In the genomic region with DNA sequence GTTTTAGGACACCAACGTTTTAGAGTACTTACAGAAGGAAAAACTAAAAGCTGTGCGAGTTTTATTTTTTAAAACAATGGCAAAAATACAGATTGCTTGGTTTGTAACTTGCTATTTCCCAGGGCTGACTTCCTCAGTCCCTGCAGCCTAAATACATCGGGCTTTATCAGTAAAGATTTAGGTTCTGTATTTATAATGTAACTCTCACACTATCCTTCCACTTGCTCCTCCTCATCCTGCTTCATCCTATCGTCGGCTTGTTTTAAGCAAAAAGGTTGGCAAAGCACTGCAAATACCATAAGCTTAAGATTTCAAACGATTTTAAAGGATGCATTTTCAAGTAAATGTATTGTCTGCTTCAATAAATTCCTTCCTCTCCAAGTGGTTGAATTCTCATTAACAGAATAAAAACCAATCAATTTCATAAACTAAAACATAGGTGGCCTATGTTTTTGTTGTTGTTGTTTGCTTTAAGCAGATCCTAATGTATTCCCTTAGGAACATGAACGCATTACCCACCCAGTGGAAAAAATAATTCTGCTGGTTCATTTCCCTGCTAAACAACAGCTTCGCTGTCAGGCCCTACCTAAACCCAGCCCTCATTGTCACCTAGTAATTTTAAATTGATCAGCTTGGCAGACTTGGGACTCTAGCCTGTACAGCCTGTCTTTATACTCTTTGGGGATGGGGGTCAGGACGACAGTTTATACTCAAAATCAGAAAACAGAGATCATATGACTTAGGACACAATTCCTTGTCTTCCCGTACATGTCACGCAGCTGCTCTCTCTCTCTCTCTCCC, we compare ENCODE assay signal across 8 mouse cellular contexts. TPM values are rescaled to one million over a fixed set of nuclear protein-coding genes. Genes with fewer than 3 reads are reported as not detected.
DNase-seq lines count a peak whose midpoint lies in the region; ATAC-seq lines count a peak whose summit lies in the region.

No protein-coding gene starts in this region.

- peak overlapping the region; percentile 88 for H3K4me2 ChIP-seq in liver, embryonic 11.5 days

- H3K4me3 ChIP-seq in erythroblast, embryonic 14.5 days (replicated peaks), result peak overlapping the region; percentile 73
- peak overlapping the region; percentile 93 for H3K4me3 ChIP-seq in forebrain, embryonic 10.5 days
- peak overlapping the region; percentile 91 for H3K4me3 ChIP-seq in liver, embryonic 11.5 days (ENCODE audit: low read depth, low read length)

- H3K4me1 ChIP-seq in erythroblast, embryonic 14.5 days (ENCODE audit: control insufficient read depth), result peaks cover 28% of the 10 kb centered on the region
- peaks cover 44% of the 10 kb centered on the region for H3K4me1 ChIP-seq in forebrain, embryonic 10.5 days
- H3K4me1 ChIP-seq in liver, embryonic 11.5 days (replicated peaks; ENCODE audit: control insufficient read depth, insufficient read depth, low read length), result peaks cover 9% of the 10 kb centered on the region

- no peaks in the 10 kb centered on the region for H3K27me3 ChIP-seq in erythroblast, embryonic 14.5 days (ENCODE audit: control insufficient read depth)
- H3K27me3 ChIP-seq in forebrain, embryonic 10.5 days (ENCODE audit: poor library complexity, severe bottlenecking), result no peaks in the 10 kb centered on the region
- no peaks in the 10 kb centered on the region for H3K27me3 ChIP-seq in liver, embryonic 11.5 days (replicated peaks; ENCODE audit: control insufficient read depth, insufficient read depth, low read length)

- peak; percentile 44 for DNase-seq in 416B (ENCODE audit: low read depth)
- no peak for DNase-seq in forebrain, embryonic 10.5 days (ENCODE audit: extremely low spot score, low spot score)
- DNase-seq in liver, embryonic 11.5 days (ENCODE audit: low spot score), result no peak
- no peak for DNase-seq in frontal cortex, postnatal 10 days (ENCODE audit: low spot score in 2 of 2)
- DNase-seq in thymus, postnatal 14 days, result no peak
- no peak for DNase-seq in cerebellum, adult 11-12 months

- ATAC-seq in erythroblast, adult 5-6 weeks (replicated peaks; ENCODE audit: low FRiP score, poor library complexity, severe bottlenecking), result no peak
- no peak for ATAC-seq in liver, embryonic 11.5 days (replicated peaks; ENCODE audit: low FRiP score)

- H3K9ac ChIP-seq in liver, embryonic 11.5 days (ENCODE audit: low read depth, low read length), result peak overlapping the region; percentile 81

- WGBS in forebrain, embryonic 10.5 days, result 35% methylated on average over 11 of the region's 11 CpGs
- WGBS in liver, embryonic 11.5 days, result 16% methylated on average over 11 of the region's 11 CpGs

- peak overlapping the region; percentile 98 for H3K27ac ChIP-seq in forebrain, embryonic 10.5 days
- peak overlapping the region; percentile 91 for H3K27ac ChIP-seq in liver, embryonic 11.5 days (ENCODE audit: low read depth, low read length)

- no peaks in the 10 kb centered on the region for H3K36me3 ChIP-seq in erythroblast, embryonic 14.5 days (ENCODE audit: control insufficient read depth)
- H3K36me3 ChIP-seq in forebrain, embryonic 10.5 days (replicated peaks), result no peaks in the 10 kb centered on the region
- H3K36me3 ChIP-seq in liver, embryonic 11.5 days (ENCODE audit: control insufficient read depth, insufficient read depth, low read length), result no peaks in the 10 kb centered on the region

- no peaks in the 10 kb centered on the region for H3K9me3 ChIP-seq in erythroblast, embryonic 14.5 days (ENCODE audit: control insufficient read depth, low read length)
- H3K9me3 ChIP-seq in forebrain, embryonic 10.5 days, result no peaks in the 10 kb centered on the region
- H3K9me3 ChIP-seq in liver, embryonic 11.5 days (ENCODE audit: control insufficient read depth, low read length), result no peaks in the 10 kb centered on the region

RNA-seq across cellular contexts. Expression of a gene that starts 1.2 kb away (rescaled TPM):
- 0.03 and 0.07 TPM in 2 replicates for polyA plus RNA-seq in erythroblast, embryonic 14.5 days (2012)
- total RNA-seq in erythroblast, adult 5-6 weeks (2015; ENCODE audit: low replicate concordance), result 11.5 and 22.4 TPM in 2 replicates
- total RNA-seq in erythroblast, adult 5-6 weeks (2017; ENCODE audit: low replicate concordance), result 12.8 and 23.3 TPM in 2 replicates
- 30.7 and 32.2 TPM in 2 replicates for polyA plus RNA-seq in forebrain, embryonic 10.5 days (2016; fragmentation: Nextera tagmentation; extraction: Ambion mirVana)
- polyA plus RNA-seq in liver, embryonic 11.5 days (2014; fragmentation: Nextera tagmentation; extraction: Ambion mirVana), result 17.5 and 18.6 TPM in 2 replicates

RNA-seq across cellular contexts. Expression of a gene that starts 1.8 kb away (rescaled TPM):
- 0.30 and 0.35 TPM in 2 replicates for polyA plus RNA-seq in erythroblast, embryonic 14.5 days (2012)
- 3.1 and 5.0 TPM in 2 replicates for total RNA-seq in erythroblast, adult 5-6 weeks (2015; ENCODE audit: low replicate concordance)
- total RNA-seq in erythroblast, adult 5-6 weeks (2017; ENCODE audit: low replicate concordance), result 6.8 and 9.8 TPM in 2 replicates
- polyA plus RNA-seq in forebrain, embryonic 10.5 days (2016; fragmentation: Nextera tagmentation; extraction: Ambion mirVana), result 17.2 and 18.1 TPM in 2 replicates
- 9.4 and 11.7 TPM in 2 replicates for polyA plus RNA-seq in liver, embryonic 11.5 days (2014; fragmentation: Nextera tagmentation; extraction: Ambion mirVana)

Comparison
In these comparisons a context has a peak if more than half of its experiments do, and no peak if none do; other contexts are left out.
1. RNA of a gene that starts 1.2 kb away (polyA plus RNA-seq): 30.7 to 32.2 TPM in forebrain, embryonic 10.5 days and 17.5 to 18.6 TPM in liver, embryonic 11.5 days; 0.03 to 0.07 TPM in erythroblast, embryonic 14.5 days; every median in the first group is over 10 times any median in the second.
2. Peak in every context shown above with its lines, with median percentiles within 50 percentile points of each other: H3K4me3 ChIP-seq.